Mouse (Mus musculus): ENCODE results near the gene Lrrc37a. TPM values are rescaled to one million over a fixed set of nuclear protein-coding genes. Genes with fewer than 3 reads are reported as not detected.

Gene Lrrc37a
- total RNA-seq, 2 experiments from 2014 or later, result not detected

- ATAC-seq (ENCODE audit: poor library complexity, severe bottlenecking), result peak; percentile 55
Observed at GRCm38 (mm10) chr11:103402198-103402597, 102.2 kb downstream of the Lrrc37a start.

Other genes starting within 250 kb of the Lrrc37a start
- 14.5 and 16.6 TPM in 2 replicates for gene Map3k14, start 237.1 kb downstream of the Lrrc37a start, total RNA-seq (2015)
- gene Map3k14, start 237.1 kb downstream of the Lrrc37a start, total RNA-seq (2017), result 15.4 and 15.7 TPM in 2 replicates
- gene Arhgap27, start 140.9 kb downstream of the Lrrc37a start, total RNA-seq (2015), result 20.1 and 20.5 TPM in 2 replicates
- 20.1 and 21.9 TPM in 2 replicates for gene Arhgap27, start 140.9 kb downstream of the Lrrc37a start, total RNA-seq (2017)
- 28.4 and 29.4 TPM in 2 replicates for gene Plekhm1, start 91.9 kb downstream of the Lrrc37a start, total RNA-seq (2015)
- gene Plekhm1, start 91.9 kb downstream of the Lrrc37a start, total RNA-seq (2017), result 8.3 and 12.7 TPM in 2 replicates
- gene Gm884, start 116.5 kb upstream of the Lrrc37a start, total RNA-seq (2015), result not detected in 2 replicates
- gene Gm884, start 116.5 kb upstream of the Lrrc37a start, total RNA-seq (2017), result not detected in 2 replicates
- not detected in 2 replicates for gene Lyzl6, start 134.3 kb upstream of the Lrrc37a start, total RNA-seq (2015)
- not detected in 2 replicates for gene Lyzl6, start 134.3 kb upstream of the Lrrc37a start, total RNA-seq (2017)
- not detected in 2 replicates for gene Rprml, start 145.0 kb upstream of the Lrrc37a start, total RNA-seq (2015)
- not detected in 2 replicates for gene Rprml, start 145.0 kb upstream of the Lrrc37a start, total RNA-seq (2017)
- gene Gosr2, start 193.3 kb upstream of the Lrrc37a start, total RNA-seq (2015), result 45.8 and 46.8 TPM in 2 replicates
- gene Gosr2, start 193.3 kb upstream of the Lrrc37a start, total RNA-seq (2017), result 45.5 and 51.8 TPM in 2 replicates
- gene Wnt9b, start 245.2 kb upstream of the Lrrc37a start, total RNA-seq (2015), result not detected in 2 replicates
- not detected in 2 replicates for gene Wnt9b, start 245.2 kb upstream of the Lrrc37a start, total RNA-seq (2017)